Mouse (Mus musculus): ENCODE results near the gene Mthfd2. TPM values are rescaled to one million over a fixed set of nuclear protein-coding genes. Genes with fewer than 3 reads are reported as not detected.
A peak's percentile ranks its signal among the peaks of the same experiment; 100 is the strongest.

Mthfd2 gene
- polyA plus RNA-seq, 1 experiment from 2014 or later, result 21.6 TPM

GRCm38 (mm10) chr6:83361523-83362248, 36.0 kb upstream of the Mthfd2 start:
- Histone ChIP-seq H3K27me3 (ENCODE audit: insufficient read depth, low read length) (no peaks in the 10 kb centered on the region), H3K36me3 (ENCODE audit: insufficient read depth, low read length) (peaks cover 27% of the 10 kb centered on the region), H3K4me1 (replicated peaks; ENCODE audit: insufficient read depth, low read length) (no peaks in the 10 kb centered on the region), H3K9ac (ENCODE audit: low read depth, low read length) (no peak overlapping the region), H3K9me3 (replicated peaks; ENCODE audit: low read length) (no peaks in the 10 kb centered on the region), H3K4me2 (ENCODE audit: low read length) (no peak overlapping the region), H3K27ac (no peak overlapping the region), H3K4me3 (replicated peaks; ENCODE audit: low read depth, low read length) (no peak overlapping the region)
- no peak for TF ChIP-seq CTCF (IDR thresholded peaks at IDR 0.05; ENCODE audit: low read depth)
- 86% methylated on average over 11 of the region's 11 CpGs for WGBS
- ATAC-seq (replicated peaks; ENCODE audit: low FRiP score, low read depth) (no peak), DNase-seq (ENCODE audit: low spot score) (no peak)

- Histone ChIP-seq H3K9me3 (replicated peaks; ENCODE audit: low read length) (no peaks in the 10 kb centered on the region), H3K4me3 (replicated peaks; ENCODE audit: low read depth, low read length) (no peak overlapping the region), H3K36me3 (ENCODE audit: insufficient read depth, low read length) (peaks cover 35% of the 10 kb centered on the region), H3K27ac (no peak overlapping the region), H3K27me3 (ENCODE audit: insufficient read depth, low read length) (no peaks in the 10 kb centered on the region), H3K4me2 (ENCODE audit: low read length) (no peak overlapping the region), H3K4me1 (replicated peaks; ENCODE audit: insufficient read depth, low read length) (no peaks in the 10 kb centered on the region), H3K9ac (ENCODE audit: low read depth, low read length) (no peak overlapping the region)
- no peak for TF ChIP-seq CTCF (IDR thresholded peaks at IDR 0.05; ENCODE audit: low read depth)
- whole genome bisulfite sequencing, result 93% methylated on average over 10 of the region's 10 CpGs
- ATAC-seq (replicated peaks; ENCODE audit: low FRiP score, low read depth) (no peak), DNase-seq (ENCODE audit: low spot score) (no peak)
These were observed 31.7 kb upstream of the Mthfd2 start for GRCm38 (mm10) chr6:83357436-83357835.

GRCm38 (mm10) chr6:83356569-83357138, 30.9 kb upstream of the Mthfd2 start:
- Histone ChIP-seq H3K27ac (no peak overlapping the region), H3K4me3 (replicated peaks; ENCODE audit: low read depth, low read length) (no peak overlapping the region), H3K9ac (ENCODE audit: low read depth, low read length) (no peak overlapping the region), H3K4me1 (replicated peaks; ENCODE audit: insufficient read depth, low read length) (no peaks in the 10 kb centered on the region), H3K9me3 (replicated peaks; ENCODE audit: low read length) (no peaks in the 10 kb centered on the region), H3K36me3 (ENCODE audit: insufficient read depth, low read length) (peaks cover 35% of the 10 kb centered on the region), H3K4me2 (ENCODE audit: low read length) (no peak overlapping the region), H3K27me3 (ENCODE audit: insufficient read depth, low read length) (no peaks in the 10 kb centered on the region)
- peak; percentile 92 for DNase-seq (ENCODE audit: low spot score)
- ATAC-seq (replicated peaks; ENCODE audit: low FRiP score, low read depth), result peak; percentile 44; the same call in 1 of the 2 replicates
- peak; percentile 98 for TF ChIP-seq CTCF (IDR thresholded peaks at IDR 0.05; ENCODE audit: low read depth)
- WGBS, result 23% methylated on average over 7 of the region's 7 CpGs

GRCm38 (mm10) chr6:83354856-83355781, 29.4 kb upstream of the Mthfd2 start:
- Histone ChIP-seq H3K27me3 (ENCODE audit: insufficient read depth, low read length) (no peaks in the 10 kb centered on the region), H3K9me3 (replicated peaks; ENCODE audit: low read length) (no peaks in the 10 kb centered on the region), H3K4me1 (replicated peaks; ENCODE audit: insufficient read depth, low read length) (peaks cover 3% of the 10 kb centered on the region), H3K4me3 (replicated peaks; ENCODE audit: low read depth, low read length) (no peak overlapping the region), H3K4me2 (ENCODE audit: low read length) (no peak overlapping the region), H3K9ac (ENCODE audit: low read depth, low read length) (no peak overlapping the region), H3K27ac (no peak overlapping the region), H3K36me3 (ENCODE audit: insufficient read depth, low read length) (peaks cover 35% of the 10 kb centered on the region)
- 0 out of 2 replicates have a peak, but pooled peaks have one; percentile 4 for ATAC-seq (replicated peaks; ENCODE audit: low FRiP score, low read depth)
- no peak for TF ChIP-seq CTCF (IDR thresholded peaks at IDR 0.05; ENCODE audit: low read depth)
- no peak for DNase-seq (ENCODE audit: low spot score)
- WGBS, result 82% methylated on average over 9 of the region's 9 CpGs

GRCm38 (mm10) chr6:83352666-83353410, 27.1 kb upstream of the Mthfd2 start:
- H3K36me3 ChIP-seq (ENCODE audit: insufficient read depth, low read length), result peaks cover 16% of the 10 kb centered on the region
- TF ChIP-seq CTCF (IDR thresholded peaks at IDR 0.05; ENCODE audit: low read depth), result no peak
- 91% methylated on average over 24 of the region's 24 CpGs for WGBS
- no peaks in the 10 kb centered on the region for H3K9me3 ChIP-seq (replicated peaks; ENCODE audit: low read length)
- no peak for ATAC-seq (replicated peaks; ENCODE audit: low FRiP score, low read depth)
- peaks cover 6% of the 10 kb centered on the region for H3K4me1 ChIP-seq (replicated peaks; ENCODE audit: insufficient read depth, low read length)
- no peaks in the 10 kb centered on the region for H3K27me3 ChIP-seq (ENCODE audit: insufficient read depth, low read length)
- H3K4me3 ChIP-seq (replicated peaks; ENCODE audit: low read depth, low read length), result no peak overlapping the region
- no peak overlapping the region for H3K4me2 ChIP-seq (ENCODE audit: low read length)
- no peak overlapping the region for H3K9ac ChIP-seq (ENCODE audit: low read depth, low read length)
- H3K27ac ChIP-seq, result no peak overlapping the region
- DNase-seq (ENCODE audit: low spot score), result no peak

Measured in kidney, postnatal 0 days (tissue).